Mouse (Mus musculus) liver, embryonic 14.5 days (tissue): ENCODE measurements around the gene Kif24.

Experiments used
- CTCF ChIP-seq: IDR thresholded peaks from 2 replicates; pipeline ENCODE4 v1.5.1; 2016; ENCODE audit warnings: antibody characterized with exemption, low read depth, control low read depth
- EP300 ChIP-seq: IDR thresholded peaks from 2 replicates; pipeline ENCODE4 v1.6.1; 2016; ENCODE audit warnings: antibody characterized with exemption, low read depth

DNA sequence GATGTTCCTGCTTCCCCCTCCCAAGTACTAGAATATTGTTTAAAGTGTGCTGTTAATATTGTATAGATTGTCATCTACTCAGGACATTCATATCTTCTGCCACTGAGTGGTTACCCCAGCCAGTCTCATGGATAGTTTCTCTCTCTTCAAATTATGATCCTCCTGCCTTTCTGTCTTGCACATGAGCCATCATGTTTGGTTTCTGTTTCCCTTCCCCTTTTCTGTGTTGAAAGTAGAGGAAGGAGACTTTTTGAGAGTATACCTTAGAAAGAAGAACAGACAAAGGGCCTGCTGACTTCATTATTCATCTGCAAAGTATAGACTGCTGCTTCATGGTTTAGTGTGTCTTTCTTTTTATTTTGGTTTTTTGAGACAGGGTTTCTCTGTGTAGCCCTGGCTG, 87.1 kb downstream of the Kif24 start:
- no peak for TF ChIP-seq CTCF
- no peak for TF ChIP-seq EP300
